Mouse (Mus musculus) R1 (cell line): ENCODE measurements around the gene Glis3.
A peak's percentile ranks its signal among the peaks of the same experiment; 100 is the strongest.

Source experiments
- DNase-seq: peaks from one replicate; pipeline ENCODE4 v3.0.0-alpha.2; 2018; ENCODE audit warnings: low read depth, low spot score

The Glis3 gene

GRCm38 (mm10) chr19:28246186-28246585, 433.7 kb downstream of the Glis3 start:
- no peak for DNase-seq

GRCm38 (mm10) chr19:28238073-28238472, 441.8 kb downstream of the Glis3 start:
- no peak for DNase-seq

GRCm38 (mm10) chr19:28237621-28238020, 442.3 kb downstream of the Glis3 start:
- no peak for DNase-seq

- DNase-seq, result no peak
These were observed 444.3 kb downstream of the Glis3 start for GRCm38 (mm10) chr19:28235571-28235970.

- DNase-seq, result peak; percentile 6
These were observed 444.8 kb downstream of the Glis3 start for GRCm38 (mm10) chr19:28235096-28235495.

GRCm38 (mm10) chr19:28234676-28235075, 445.2 kb downstream of the Glis3 start:
- no peak for DNase-seq

- no peak for DNase-seq
These were observed 448.4 kb downstream of the Glis3 start for GRCm38 (mm10) chr19:28231511-28231910.

GRCm38 (mm10) chr19:28227526-28227925, 452.4 kb downstream of the Glis3 start:
- DNase-seq, result no peak

- DNase-seq, result no peak
These were observed 454.2 kb downstream of the Glis3 start for GRCm38 (mm10) chr19:28225651-28226050.

GRCm38 (mm10) chr19:28211630-28212029, 468.2 kb downstream of the Glis3 start:
- DNase-seq, result no peak
